Mouse (Mus musculus): ENCODE data around the gene Sgce. TPM values are rescaled to one million over a fixed set of nuclear protein-coding genes. Genes with fewer than 3 reads are reported as not detected.

Sgce gene
- polyA plus RNA-seq, 1 experiment from 2014 or later = 40.6 TPM

GRCm38 (mm10) chr6:4631464-4631863 is 115.5 kb downstream of the Sgce start:
- Histone ChIP-seq H3K9me3 (ENCODE audit: control insufficient read depth, low read length) (no peaks in the 10 kb centered on the region), H3K9ac (ENCODE audit: low read depth, low read length) (no peak overlapping the region), H3K27ac (ENCODE audit: low read length) (no peak overlapping the region), H3K36me3 (ENCODE audit: control insufficient read depth, insufficient read depth, low read length) (no peaks in the 10 kb centered on the region), H3K4me2 (ENCODE audit: low read depth, low read length) (no peak overlapping the region), H3K27me3 (replicated peaks; ENCODE audit: control insufficient read depth, insufficient read depth, low read length) (no peaks in the 10 kb centered on the region), H3K4me1 (ENCODE audit: control insufficient read depth, insufficient read depth, low read length) (no peaks in the 10 kb centered on the region), H3K4me3 (ENCODE audit: low read length) (no peak overlapping the region)
- WGBS = 58% methylated on average over 3 of the region's 3 CpGs
- no peak for ATAC-seq

Other genes with a start within 250 kb of the Sgce start
- gene Col1a2, start 242.4 kb downstream of the Sgce start, polyA plus RNA-seq (2015; fragmentation: Nextera tagmentation; extraction: Ambion mirVana) = 449 and 476 TPM in 2 replicates
- gene Casd1, start 146.4 kb downstream of the Sgce start, polyA plus RNA-seq (2015; fragmentation: Nextera tagmentation; extraction: Ambion mirVana) = 16.7 and 16.8 TPM in 2 replicates
- 1.6 and 1.7 TPM in 2 replicates for gene Peg10, start 99 bp upstream of the Sgce start, polyA plus RNA-seq (2015; fragmentation: Nextera tagmentation; extraction: Ambion mirVana)
- gene Ppp1r9a, start 155.7 kb upstream of the Sgce start, polyA plus RNA-seq (2015; fragmentation: Nextera tagmentation; extraction: Ambion mirVana) = 6.1 and 7.5 TPM in 2 replicates

Data from intestine, embryonic 16.5 days (tissue).